Mouse (Mus musculus) testis, adult 2 months (tissue): ENCODE measurements at regions not wholly inside any gene's neighbourhood (a gene's known extent, or its start where the extent isn't known, plus 50 kb on each side); places are given as distances from the start of the nearest gene placed in this dataset.

ENCODE experiments used
- CTCF ChIP-seq: fragments of 200-500 bp; IDR thresholded peaks from 2 replicates; pipeline ENCODE4 v1.5.1; 2012; ENCODE audit warnings: low read depth, mild to moderate bottlenecking, inconsistent platforms, low read length, moderate library complexity; ENCODE audit not compliant: control insufficient read depth, insufficient read depth, insufficient replicate concordance
- POLR2A ChIP-seq: fragments of 200-500 bp; IDR thresholded peaks from 2 replicates; pipeline ENCODE4 v1.6.1; 2012; ENCODE audit warnings: low read depth, mild to moderate bottlenecking, inconsistent platforms, low read length, moderate library complexity; ENCODE audit not compliant: control insufficient read depth

DNA sequence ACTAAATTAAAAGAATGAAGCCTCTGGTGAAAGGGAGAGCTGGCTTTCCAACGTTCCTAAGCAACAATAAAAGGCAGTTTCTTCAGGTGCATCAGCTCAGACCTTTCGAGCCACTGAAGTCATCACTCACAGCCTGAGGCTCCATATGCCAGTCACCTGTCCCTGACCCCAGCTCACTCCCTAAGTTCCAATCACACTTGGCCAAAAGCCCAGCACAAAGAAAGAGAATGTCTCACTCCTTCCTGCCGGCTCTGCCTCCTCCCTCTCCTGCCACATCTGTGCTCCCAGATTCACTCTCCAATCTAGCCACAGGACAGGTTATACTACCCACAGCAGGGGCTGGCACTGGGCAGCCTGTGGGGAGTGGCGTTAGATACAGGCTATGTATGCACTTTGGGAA lies 150.7 kb downstream of the Psat1 start:
- TF ChIP-seq CTCF (no peak), POLR2A (no peak)
